Comparison of ENCODE assay signal across 12 mouse cellular contexts in genomic region chr8:44343924-44344323, GRCm38 (mm10).
DNase-seq lines count a peak whose midpoint lies in the region.
"Had no signal": no experiment of that assay in that cellular context is flagged by ENCODE, and none has a peak within 500 bp of the region (broad histone marks: within the 10 kb centered on the region; RNA-seq: fewer than 3 reads in every experiment).

No protein-coding gene starts in this region.

- DNase-seq in adrenal gland, postnatal 10 days = peak; percentile 7
- DNase-seq in adrenal gland, adult 18-20 months (ENCODE audit: low spot score in 2 of 2) = no peak
- DNase-seq in left cerebral cortex, postnatal 4 days = peak; percentile 2
- no peak for DNase-seq in left cerebral cortex, adult 11 months (ENCODE audit: low spot score)
- DNase-seq in retina, postnatal 1 day = peak; percentile 3
- no peak for DNase-seq in retina, embryonic 14.5 days (ENCODE audit: low spot score)
- DNase-seq in lung, postnatal 36 days = peak; percentile 9
- DNase-seq in spleen, postnatal 10 days (ENCODE audit: low spot score in 2 of 2) = no peak
- DNase-seq: cerebellum, adult 2 months; kidney, adult 11 months; kidney, postnatal 25 days; right cerebral cortex, postnatal 4 days had no signal

- intact Hi-C loops in left cerebral cortex, postnatal 4 days (cut with DNase I) = no loop called here

Comparison
In these comparisons a context has a peak if more than half of its experiments do, and no peak if none do; other contexts are left out.
1. DNase-seq: peak in adrenal gland, postnatal 10 days (single experiment), left cerebral cortex, postnatal 4 days (single experiment), retina, postnatal 1 day (single experiment) and lung, postnatal 36 days (single experiment); none in adrenal gland, adult 18-20 months (0 of 2), left cerebral cortex, adult 11 months (single experiment), retina, embryonic 14.5 days (single experiment) and spleen, postnatal 10 days (0 of 2).